Mouse (Mus musculus) cortical plate, adult 2 months (tissue): ENCODE measurements around the gene Cnp.

ENCODE experiments used
- CTCF ChIP-seq: fragments of 200-500 bp; IDR thresholded peaks from 2 replicates; pipeline ENCODE4 v1.5.1; 2011; ENCODE audit warnings: mild to moderate bottlenecking, control low read depth, low read length; ENCODE audit not compliant: insufficient read depth; ENCODE audit errors: extremely low read depth
- POLR2A ChIP-seq: fragments of 200-500 bp; IDR thresholded peaks from 2 replicates; pipeline ENCODE4 v1.6.1; 2011; ENCODE audit warnings: mild to moderate bottlenecking, low read length, control low read depth; ENCODE audit not compliant: insufficient read depth; ENCODE audit errors: extremely low read depth

- TF ChIP-seq CTCF: no peak
- no peak for TF ChIP-seq POLR2A
These were observed 26.6 kb upstream of the Cnp start for GRCm38 (mm10) chr11:100548141-100548540.
